Mouse (Mus musculus) urinary bladder, postnatal 4 days (tissue): ENCODE data around the gene Cdhr5.
A peak's percentile ranks its signal among the peaks of the same experiment; 100 is the strongest.

Experiments
- DNase-seq, 2 experiments: peaks; one replicate each; pipeline ENCODE4 v3.0.0; 2021 to 2022; ENCODE audit warnings: low spot score in 2 of 2

The Cdhr5 gene

DNA sequence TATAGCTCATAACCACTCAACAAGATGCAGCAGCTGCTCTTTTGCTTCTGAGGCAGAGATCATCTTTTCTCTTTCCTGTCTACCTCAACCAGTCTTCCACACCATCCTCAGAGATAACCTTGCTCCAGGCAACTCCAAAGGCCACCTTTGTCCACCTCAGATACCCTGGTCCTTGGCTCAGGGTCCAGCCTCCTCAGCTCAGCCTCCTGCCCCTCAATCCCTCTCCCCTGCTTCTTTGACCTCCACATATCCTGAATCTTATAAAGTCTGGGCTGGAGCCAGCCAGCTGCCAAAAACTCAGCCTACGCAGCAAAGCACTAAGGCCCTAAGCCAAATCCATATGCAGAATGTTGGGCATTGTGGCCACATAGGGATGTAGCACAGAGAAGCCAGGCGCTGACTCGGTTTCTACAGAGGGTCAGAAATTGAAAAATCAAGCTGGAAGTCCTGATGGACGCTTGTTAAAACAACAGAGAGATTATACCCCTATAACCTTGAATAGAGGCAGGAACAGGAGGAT lies 53.8 kb downstream of the Cdhr5 start:
- no peak for DNase-seq

GRCm38 (mm10) chr7:141222126-141222467 lies 54.5 kb downstream of the Cdhr5 start:
- DNase-seq, result no peak

- DNase-seq, result peak; percentile 97 to 99
Observed at GRCm38 (mm10) chr7:141221249-141222125, 55.1 kb downstream of the Cdhr5 start.

DNA sequence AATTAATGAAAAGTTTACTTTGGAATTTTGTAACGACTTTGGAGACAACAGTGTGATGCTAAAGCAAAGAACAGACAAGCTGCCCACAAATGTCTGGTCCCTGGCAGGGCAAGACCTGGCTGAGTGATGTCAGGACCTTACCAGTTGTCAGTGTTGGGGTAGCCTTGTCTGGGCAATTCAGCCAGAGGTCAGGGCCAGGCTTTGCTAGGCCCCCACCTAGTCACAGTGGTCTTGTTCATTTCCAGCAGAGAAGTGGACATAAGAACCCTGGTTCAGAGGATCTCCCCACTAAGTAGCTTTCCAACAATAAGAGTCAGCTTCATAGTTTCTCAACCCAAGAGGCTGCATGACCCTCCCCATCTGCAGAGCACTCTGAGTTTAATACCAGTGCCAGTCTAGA lies 56.2 kb downstream of the Cdhr5 start:
- peak in 1 of 2 experiments; percentile 17 for DNase-seq

DNA sequence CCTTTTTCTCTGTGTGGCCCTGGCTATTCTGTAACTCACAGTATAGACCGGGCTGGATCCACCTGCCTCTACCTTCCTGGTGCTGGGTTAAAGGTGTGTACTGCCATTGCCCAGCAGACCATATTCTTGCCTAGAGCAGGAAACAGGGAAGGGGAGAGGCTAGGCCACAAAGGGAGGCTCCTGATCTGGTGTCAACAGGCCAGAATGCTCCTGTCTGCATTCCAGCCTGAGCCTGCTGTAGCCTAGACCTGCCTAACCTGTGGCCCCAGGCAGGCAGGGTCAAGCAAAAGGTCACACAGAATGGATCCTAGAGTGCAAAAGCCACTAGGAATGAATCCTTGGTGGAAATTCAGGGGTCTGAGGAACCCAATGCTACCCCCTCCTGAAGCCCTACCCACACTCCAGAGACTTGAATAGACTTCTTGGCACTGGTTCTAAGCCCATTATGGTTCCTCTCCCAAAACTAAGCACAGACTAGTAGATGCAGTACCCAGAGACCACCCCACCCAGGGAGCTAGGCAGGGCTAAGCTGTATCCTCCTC lies 57.0 kb downstream of the Cdhr5 start:
- peak in 1 of 2 experiments; percentile 15 for DNase-seq
